8 mouse cellular contexts compared by ENCODE assay signal in genomic region chr12:69461888-69462840, GRCm38 (mm10).
DNase-seq lines count a peak whose midpoint lies in the region; ATAC-seq and TF ChIP-seq lines count a peak whose summit lies in the region.

No protein-coding gene starts in this region.

- TF ChIP-seq CTCF in layer of hippocampus, adult 2 months (conservative IDR thresholded peaks at IDR 0.05): no peak

- H3K4me1 ChIP-seq in heart, embryonic 12.5 days (replicated peaks): peaks cover 10% of the 10 kb centered on the region
- H3K4me1 ChIP-seq in kidney, embryonic 14.5 days (ENCODE audit: control insufficient read depth, insufficient read depth, low read length): 0 out of 2 replicates have a peak, but pooled peaks cover 12% of the 10 kb centered on the region

- 27% methylated on average over 30 of the region's 30 CpGs for WGBS in heart, embryonic 12.5 days
- WGBS in kidney, embryonic 14.5 days: 18% methylated on average over 30 of the region's 30 CpGs

- no peaks in the 10 kb centered on the region for H3K27me3 ChIP-seq in heart, embryonic 12.5 days (replicated peaks)
- H3K27me3 ChIP-seq in kidney, embryonic 14.5 days (ENCODE audit: control insufficient read depth, insufficient read depth, low read length): no peaks in the 10 kb centered on the region

- DNase-seq in layer of hippocampus, adult 2 months (ENCODE audit: low spot score in 2 of 2): no peak
- no peak for DNase-seq in layer of hippocampus, adult 11-12 months (ENCODE audit: low spot score)
- DNase-seq in embryo, embryonic 11 days: peak; percentile 79
- peak; percentile 84 for DNase-seq in lung, postnatal 10 days
- DNase-seq in ovary, adult 18-20 months (ENCODE audit: low spot score): peak; percentile 68
- DNase-seq in frontal cortex, postnatal 36 days (ENCODE audit: low spot score in 2 of 2): no peak

- H3K27ac ChIP-seq in layer of hippocampus, adult 2 months: peak overlapping the region; percentile 70
- peak overlapping the region; percentile 34 for H3K27ac ChIP-seq in heart, embryonic 12.5 days (ENCODE audit: poor library complexity, severe bottlenecking)
- H3K27ac ChIP-seq in kidney, embryonic 14.5 days (ENCODE audit: low read depth, low read length): peak overlapping the region; percentile 88

- peak overlapping the region; percentile 52 for H3K4me3 ChIP-seq in layer of hippocampus, adult 2 months
- peak overlapping the region; percentile 51 for H3K4me3 ChIP-seq in heart, embryonic 12.5 days
- peak overlapping the region; percentile 36 for H3K4me3 ChIP-seq in kidney, embryonic 14.5 days (ENCODE audit: low read length)

- H3K4me2 ChIP-seq in heart, embryonic 12.5 days: peak overlapping the region; percentile 70
- H3K4me2 ChIP-seq in kidney, embryonic 14.5 days (replicated peaks; ENCODE audit: low read depth, low read length): peak overlapping the region; percentile 48

- no peaks in the 10 kb centered on the region for H3K9me3 ChIP-seq in heart, embryonic 12.5 days (replicated peaks)
- no peaks in the 10 kb centered on the region for H3K9me3 ChIP-seq in kidney, embryonic 14.5 days (ENCODE audit: control insufficient read depth, low read length)

- H3K9ac ChIP-seq in heart, embryonic 12.5 days: peak overlapping the region; percentile 68
- H3K9ac ChIP-seq in kidney, embryonic 14.5 days (ENCODE audit: low read depth, low read length): peak overlapping the region; percentile 56

- no peaks in the 10 kb centered on the region for H3K36me3 ChIP-seq in heart, embryonic 12.5 days
- H3K36me3 ChIP-seq in kidney, embryonic 14.5 days (ENCODE audit: control insufficient read depth, insufficient read depth, low read length): no peaks in the 10 kb centered on the region

- peak; percentile 74 for ATAC-seq in heart, embryonic 12.5 days (ENCODE audit: insufficient number of reproducible peaks, low FRiP score)
- ATAC-seq in kidney, embryonic 14.5 days (ENCODE audit: low FRiP score, low TSS enrichment): peak; percentile 94

Comparison
In these comparisons a context has a peak if more than half of its experiments do, and no peak if none do; other contexts are left out.
1. DNase-seq: peak in embryo, embryonic 11 days (single experiment), lung, postnatal 10 days (single experiment) and ovary, adult 18-20 months (single experiment); none in layer of hippocampus, adult 2 months (0 of 2), layer of hippocampus, adult 11-12 months (single experiment) and frontal cortex, postnatal 36 days (0 of 2).
2. H3K27ac ChIP-seq: peak in every context shown above with its lines; median percentile 88 in kidney, embryonic 14.5 days; 70 in layer of hippocampus, adult 2 months; 34 in heart, embryonic 12.5 days.
3. Peak in every context shown above with its lines, with median percentiles within 50 percentile points of each other: H3K4me3 ChIP-seq.